Mouse (Mus musculus) frontal cortex, adult 2 months (tissue): ENCODE measurements at regions not wholly inside any gene's neighbourhood (a gene's known extent, or its start where the extent isn't known, plus 50 kb on each side); places are given as distances from the start of the nearest gene placed in this dataset.

Source experiments
- DNase-seq, 2 experiments: peaks; one replicate each; pipeline ENCODE4 v3.0.0; 2022; ENCODE audit warnings: low spot score in 1 of 2; ENCODE audit errors: extremely low spot score in 1 of 2

- DNase-seq: no peak
These were observed 141.9 kb upstream of the Jmjd1c start for GRCm38 (mm10) chr10:66953976-66954505.

- DNase-seq: no peak
These were observed 140.5 kb upstream of the Jmjd1c start for GRCm38 (mm10) chr10:66955430-66955829.

- no peak for DNase-seq
These were observed 139.3 kb upstream of the Jmjd1c start for GRCm38 (mm10) chr10:66956619-66957018.

GRCm38 (mm10) chr10:66957373-66957772 is 138.6 kb upstream of the Jmjd1c start:
- no peak for DNase-seq
